Mouse (Mus musculus) MEL (cell line): ENCODE data around the gene Gng12. TPM values are rescaled to one million over a fixed set of nuclear protein-coding genes. Genes with fewer than 3 reads are reported as not detected.
A peak's percentile ranks its signal among the peaks of the same experiment; 100 is the strongest.

ENCODE experiments used
- DNase-seq: peaks from one replicate; pipeline ENCODE4 v3.0.0; 2011; ENCODE audit warnings: low read depth, low spot score
- H3K27ac ChIP-seq: 2 replicates; pipeline ENCODE4 v1.5.1; 2012; ENCODE audit warnings: low read depth, mild to moderate bottlenecking, control low read depth, low read length, moderate library complexity; ENCODE audit not compliant: control insufficient read depth
- H3K27me3 ChIP-seq, 2 experiments: fragments of 150-350 bp in 1 of 2; sonication (generic) in 1 of 2; 2 replicates each; pipeline ENCODE4 v1.6.1; 2012; ENCODE audit warnings: low read length in 2 of 2, mild to moderate bottlenecking in 2 of 2, improper control_type of control experiment in 1 of 2, moderate library complexity in 1 of 2; ENCODE audit not compliant: insufficient read depth in 2 of 2, control insufficient read depth in 1 of 2
- H3K36me3 ChIP-seq, 2 experiments: 2 replicates each; pipeline ENCODE4 v1.6.1; 2012 to 2014; ENCODE audit warnings: low read length in 2 of 2, improper control_type of control experiment in 1 of 2, inconsistent platforms in 1 of 2, mild to moderate bottlenecking in 1 of 2; ENCODE audit not compliant: insufficient read depth in 2 of 2, control insufficient read depth in 1 of 2
- H3K4me1 ChIP-seq, 2 experiments: fragments of 150-350 bp in 1 of 2; sonication (generic) in 1 of 2; 2 replicates each; pipeline ENCODE4 v1.6.1; 2012; ENCODE audit warnings: low read length in 2 of 2, improper control_type of control experiment in 1 of 2, mild to moderate bottlenecking in 1 of 2; ENCODE audit not compliant: insufficient read depth in 2 of 2, control insufficient read depth in 1 of 2
- H3K4me3 ChIP-seq, 2 experiments: fragments of 150-350 bp in 1 of 2; sonication (generic) in 1 of 2; 2 replicates each; pipeline ENCODE4 v1.5.1; 2012; ENCODE audit warnings: low read depth in 2 of 2, low read length in 2 of 2, mild to moderate bottlenecking in 2 of 2, moderate library complexity in 2 of 2, control low read depth in 1 of 2, improper control_type of control experiment in 1 of 2; ENCODE audit not compliant: control insufficient read depth in 1 of 2, insufficient read depth in 1 of 2
- H3K79me2 ChIP-seq: 2 replicates; pipeline ENCODE4 v1.6.1; 2012; ENCODE audit warnings: mild to moderate bottlenecking, low read length, moderate library complexity; ENCODE audit not compliant: control insufficient read depth, poor library complexity, insufficient read depth
- H3K9ac ChIP-seq: 2 replicates; pipeline ENCODE4 v1.6.1; 2012; ENCODE audit warnings: low read depth, mild to moderate bottlenecking, control low read depth, low read length, moderate library complexity; ENCODE audit not compliant: control insufficient read depth, poor library complexity, severe bottlenecking
- H3K9me3 ChIP-seq: fragments of 150-350 bp; sonication (generic); replicated peaks from 2 replicates; pipeline ENCODE4 v1.6.1; 2012; ENCODE audit warnings: mild to moderate bottlenecking, low read length, improper control_type of control experiment, moderate library complexity; ENCODE audit not compliant: insufficient read depth
- BHLHE40 ChIP-seq: IDR thresholded peaks from 2 replicates; pipeline ENCODE4 v1.6.1; 2012; ENCODE audit warnings: low read depth, mild to moderate bottlenecking, inconsistent platforms, low read length, improper control_type of control experiment, borderline replicate concordance
- CHD1 ChIP-seq: IDR thresholded peaks from 2 replicates; pipeline ENCODE4 v1.6.1; 2012; ENCODE audit warnings: low read depth, mild to moderate bottlenecking, inconsistent platforms, low read length, improper control_type of control experiment
- CTCF ChIP-seq, 3 experiments: IDR thresholded peaks in 2 of 3; conservative IDR thresholded peaks in 1 of 3; 2 replicates each; pipeline ENCODE4 v1.5.1; 2011 to 2012; ENCODE audit warnings: low read length in 3 of 3, low read depth in 2 of 3, mild to moderate bottlenecking in 2 of 3, improper control_type of control experiment in 1 of 3, inconsistent platforms in 1 of 3, mixed read lengths in 1 of 3, moderate library complexity in 1 of 3; ENCODE audit not compliant: control insufficient read depth in 1 of 3, insufficient read depth in 1 of 3, poor library complexity in 1 of 3, severe bottlenecking in 1 of 3
- EP300 ChIP-seq, 2 experiments: IDR thresholded peaks; 2 replicates each; pipeline ENCODE4 v1.6.1; 2011; ENCODE audit warnings: improper control_type of control experiment in 2 of 2, low read length in 2 of 2, low read depth in 1 of 2, mild to moderate bottlenecking in 1 of 2
- ETS1 ChIP-seq: IDR thresholded peaks from 2 replicates; pipeline ENCODE4 v1.6.1; 2012; ENCODE audit warnings: low read depth, mild to moderate bottlenecking, inconsistent platforms, low read length, improper control_type of control experiment, moderate library complexity
- GABPA ChIP-seq: IDR thresholded peaks from 2 replicates; pipeline ENCODE4 v1.6.1; 2012; ENCODE audit warnings: low read depth, mild to moderate bottlenecking, inconsistent platforms, low read length, improper control_type of control experiment, moderate library complexity
- HCFC1 ChIP-seq: IDR thresholded peaks from 2 replicates; pipeline ENCODE4 v1.6.1; 2012; ENCODE audit warnings: low read depth, mild to moderate bottlenecking, inconsistent platforms, low read length, improper control_type of control experiment, moderate library complexity
- KAT2A ChIP-seq: conservative IDR thresholded peaks from 2 replicates; pipeline ENCODE4 v1.6.1; 2012; ENCODE audit warnings: low read depth, low read length, improper control_type of control experiment, inconsistent platforms
- MAFK ChIP-seq: IDR thresholded peaks from 2 replicates; pipeline ENCODE4 v1.6.1; 2011; ENCODE audit warnings: low read depth, mild to moderate bottlenecking, low read length, improper control_type of control experiment, borderline replicate concordance
- MAZ ChIP-seq: IDR thresholded peaks from 2 replicates; pipeline ENCODE4 v1.6.1; 2012; ENCODE audit warnings: low read depth, mild to moderate bottlenecking, inconsistent platforms, low read length, improper control_type of control experiment
- MXI1 ChIP-seq: IDR thresholded peaks from 2 replicates; pipeline ENCODE4 v1.6.1; 2011; ENCODE audit warnings: mild to moderate bottlenecking, low read depth, low read length, improper control_type of control experiment
- NELFE ChIP-seq: IDR thresholded peaks from 2 replicates; pipeline ENCODE4 v1.6.1; 2011; ENCODE audit warnings: low read depth, low read length, improper control_type of control experiment
- RAD21 ChIP-seq: IDR thresholded peaks from 2 replicates; pipeline ENCODE4 v1.6.1; 2011; ENCODE audit warnings: mild to moderate bottlenecking, low read depth, low read length, improper control_type of control experiment
- RCOR1 ChIP-seq: IDR thresholded peaks from 2 replicates; pipeline ENCODE4 v1.6.1; 2012; ENCODE audit warnings: low read depth, mild to moderate bottlenecking, inconsistent platforms, low read length, improper control_type of control experiment
- SIN3A ChIP-seq: IDR thresholded peaks from 2 replicates; pipeline ENCODE4 v1.6.1; 2012; ENCODE audit warnings: low read length, improper control_type of control experiment, inconsistent platforms
- TAL1 ChIP-seq: IDR thresholded peaks from 2 replicates; pipeline ENCODE4 v1.6.1; 2012; ENCODE audit warnings: mild to moderate bottlenecking, inconsistent platforms, low read length, moderate library complexity, mixed read lengths
- TBP ChIP-seq: IDR thresholded peaks from 2 replicates; pipeline ENCODE4 v1.8.0; 2011; ENCODE audit warnings: low read depth, low read length, improper control_type of control experiment
- TCF12 ChIP-seq: IDR thresholded peaks from 2 replicates; pipeline ENCODE4 v1.6.1; 2014; ENCODE audit warnings: low read depth, mild to moderate bottlenecking, inconsistent platforms, low read length, improper control_type of control experiment, moderate library complexity
- USF1 ChIP-seq: IDR thresholded peaks from 2 replicates; pipeline ENCODE4 v1.6.1; 2014; ENCODE audit warnings: low read depth, mild to moderate bottlenecking, inconsistent platforms, low read length, improper control_type of control experiment, moderate library complexity
- USF2 ChIP-seq, 2 experiments: IDR thresholded peaks; 2 replicates each; pipeline ENCODE4 v1.6.1; 2011 to 2012; ENCODE audit warnings: improper control_type of control experiment in 2 of 2, low read length in 2 of 2, borderline replicate concordance in 1 of 2, inconsistent platforms in 1 of 2, low read depth in 1 of 2, mild to moderate bottlenecking in 1 of 2; ENCODE audit not compliant: insufficient read depth in 1 of 2
- ZC3H11A ChIP-seq: IDR thresholded peaks from 2 replicates; pipeline ENCODE4 v1.6.1; 2012; ENCODE audit warnings: low read depth, mild to moderate bottlenecking, inconsistent platforms, low read length, improper control_type of control experiment
- ZKSCAN1 ChIP-seq: IDR thresholded peaks from 2 replicates; pipeline ENCODE4 v1.6.1; 2012; ENCODE audit warnings: low read depth, mild to moderate bottlenecking, inconsistent platforms, low read length, improper control_type of control experiment, moderate library complexity
- ZNF384 ChIP-seq: IDR thresholded peaks from 2 replicates; pipeline ENCODE4 v1.6.1; 2012; ENCODE audit warnings: low read depth, mild to moderate bottlenecking, inconsistent platforms, low read length, improper control_type of control experiment
- polyA plus RNA-seq, 2 experiments: library from polyadenylated mRNA; stranded (reverse) in 1 of 2; unstranded in 1 of 2; fragments of >175 nt in 1 of 2; fragments of >200 nt in 1 of 2; gene quantifications; 2 replicates each; pipeline versions ENCODE4 v1.2.1 to v1.2.4; 2012; ENCODE audit warnings: low replicate concordance in 2 of 2, low read depth in 1 of 2; ENCODE audit not compliant: insufficient read length in 2 of 2, insufficient read depth in 1 of 2, missing spikeins in 1 of 2
- total RNA-seq: library from RNA; depleted of rRNA; stranded (reverse); fragments of 300-350 nt; gene quantifications from 2 replicates; pipeline ENCODE4 v1.2.3, GENCODE M21; 2012

Gene Gng12
- total and polyA plus RNA-seq, 3 experiments = 16.8 to 44.0 TPM; not detected in 1

DNA sequence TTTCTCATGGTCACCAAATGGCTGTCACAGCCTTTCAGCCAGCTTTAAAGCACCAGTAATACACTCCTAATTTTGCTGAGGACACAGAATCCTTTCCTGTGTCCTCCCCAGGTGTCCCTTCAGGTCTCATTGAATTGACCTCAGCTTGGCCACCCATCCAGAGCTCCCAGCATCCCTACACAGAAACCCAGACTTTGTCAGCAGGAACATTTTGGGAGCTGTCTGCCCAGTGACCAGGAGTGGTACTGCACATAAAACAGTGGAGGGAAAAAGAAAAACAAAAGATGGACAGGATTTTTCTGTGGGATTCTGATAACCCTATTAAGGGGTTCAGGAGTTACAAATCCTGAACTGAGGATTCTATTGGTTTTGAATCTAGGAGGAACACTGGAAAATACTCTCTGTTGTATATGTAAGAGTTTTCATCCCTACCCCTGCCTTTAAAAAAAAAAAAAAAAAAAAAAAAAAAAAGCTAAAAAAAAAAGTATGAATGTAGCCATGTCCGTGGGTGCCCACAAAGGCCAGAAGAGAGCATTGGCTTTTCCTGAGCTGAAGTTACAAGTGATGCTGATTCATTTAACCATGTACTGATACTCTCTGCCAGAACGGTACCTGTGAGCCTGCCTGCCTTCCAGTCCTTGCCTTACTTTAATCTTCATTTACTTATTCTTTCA is 32.9 kb downstream of the Gng12 start:
- peak overlapping the region; percentile 57 for H3K9ac ChIP-seq
- no peaks in the 10 kb centered on the region for H3K9me3 ChIP-seq
- no peaks in the 10 kb centered on the region for H3K27me3 ChIP-seq
- H3K4me1 ChIP-seq = peaks cover 11 to 16% of the 10 kb centered on the region in 2 experiments
- peaks cover 0 to 18% of the 10 kb centered on the region in 2 experiments; a peak in 2 of 4 replicates for H3K36me3 ChIP-seq
- peak overlapping the region; percentile 24 to 33 for H3K4me3 ChIP-seq
- peak; percentile 39 for DNase-seq
- TF ChIP-seq EP300 (IDR thresholded peaks at IDR 0.05; ENCODE audit: low read depth in 1 of 2, low read length in 2 of 2) (no peak), USF1 (no peak), ZNF384 (peak; percentile 87), CHD1 (0 out of 2 replicates have a peak, but pooled peaks have one; percentile 55), CTCF (IDR thresholded peaks at IDR 0.05 in 2 of 3, conservative IDR thresholded peaks at IDR 0.05 in 1 of 3; ENCODE audit: control insufficient read depth in 1 of 3, insufficient read depth in 1 of 3, low read depth in 2 of 3, low read length in 3 of 3, poor library complexity in 1 of 3, severe bottlenecking in 1 of 3) (peak in 1 of 3 experiments; percentile 18; a peak in 2 of 6 replicates), SIN3A (no peak), MAFK (no peak), KAT2A (no peak), RAD21 (no peak), TCF12 (no peak), ETS1 (no peak), ZKSCAN1 (no peak), USF2 (IDR thresholded peaks at IDR 0.05; ENCODE audit: borderline replicate concordance in 1 of 2, insufficient read depth in 1 of 2, low read depth in 1 of 2, low read length in 2 of 2) (no peak), GABPA (no peak), MXI1 (no peak), TBP (no peak), NELFE (no peak), HCFC1 (no peak), TAL1 (no peak), BHLHE40 (no peak), MAZ (no peak), ZC3H11A (no peak), RCOR1 (no peak)
- H3K27ac ChIP-seq = peak overlapping the region; percentile 91
- H3K79me2 ChIP-seq = peaks cover 3% of the 10 kb centered on the region; the same call in 1 of the 2 replicates
